Mouse (Mus musculus): ENCODE measurements at regions not wholly inside any gene's neighbourhood (a gene's known extent, or its start where the extent isn't known, plus 50 kb on each side); places are given as distances from the start of the nearest gene placed in this dataset.
A peak's percentile ranks its signal among the peaks of the same experiment; 100 is the strongest.

DNA sequence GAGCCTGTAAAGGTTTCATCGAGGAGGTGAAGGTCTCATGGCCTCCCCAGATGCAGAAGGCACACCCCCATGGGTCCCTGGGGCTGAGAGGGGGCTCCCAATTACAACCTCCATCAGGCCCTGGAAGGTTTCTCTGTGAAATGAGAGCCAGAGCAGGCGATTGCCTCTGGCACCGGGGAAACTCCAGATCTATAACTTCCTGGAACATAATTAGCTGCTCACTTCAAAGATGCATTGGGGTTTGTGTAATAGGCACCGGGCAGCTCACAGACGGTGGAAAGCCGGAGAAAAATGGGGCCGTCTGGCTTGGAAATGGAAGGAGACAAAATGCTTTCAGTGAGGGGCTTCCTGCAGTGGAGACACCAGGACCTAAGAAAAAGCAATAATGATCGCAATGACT, 151.2 kb upstream of the Mvb12b start:
- DNase-seq, result no peak

DNA sequence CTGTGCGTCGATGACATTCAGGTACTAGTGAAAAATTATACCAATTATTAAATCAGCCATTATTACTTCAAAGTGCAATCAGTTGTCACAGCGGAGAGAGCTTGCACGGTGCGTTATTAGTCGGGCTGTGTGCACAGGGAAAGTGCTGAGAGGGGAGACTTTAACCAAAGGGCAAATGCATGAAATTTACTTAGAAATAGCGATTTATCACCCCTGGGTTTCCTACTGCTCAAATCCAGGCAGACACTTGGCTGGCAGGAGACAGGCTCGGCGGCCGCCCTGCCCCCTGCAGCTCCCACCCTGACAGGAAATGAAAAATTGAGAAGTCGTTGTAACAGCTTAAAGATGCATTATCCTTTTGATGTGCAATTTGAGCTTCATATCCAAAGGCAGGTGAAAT, 145.5 kb upstream of the Mvb12b start:
- no peak for DNase-seq

DNA sequence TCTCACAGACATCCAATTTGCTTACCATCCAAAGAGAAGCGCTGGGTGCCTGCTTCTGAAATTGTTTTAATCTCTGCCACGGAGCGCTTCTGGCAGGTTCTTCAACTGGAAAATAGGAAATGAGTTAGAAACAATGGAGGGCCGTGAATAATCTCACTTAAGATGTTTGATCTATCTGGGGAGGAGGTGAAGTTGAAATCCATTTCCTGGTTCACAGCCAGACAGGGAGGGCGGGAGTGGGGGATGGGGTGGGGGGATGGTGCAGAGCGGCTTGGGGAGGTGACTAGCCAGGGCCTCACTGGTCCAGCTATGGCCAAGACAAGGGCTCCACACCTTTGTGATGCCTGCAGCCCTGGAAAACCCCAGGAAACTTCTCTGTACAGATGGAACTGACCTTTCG, 143.7 kb upstream of the Mvb12b start:
- no peak for DNase-seq

DNA sequence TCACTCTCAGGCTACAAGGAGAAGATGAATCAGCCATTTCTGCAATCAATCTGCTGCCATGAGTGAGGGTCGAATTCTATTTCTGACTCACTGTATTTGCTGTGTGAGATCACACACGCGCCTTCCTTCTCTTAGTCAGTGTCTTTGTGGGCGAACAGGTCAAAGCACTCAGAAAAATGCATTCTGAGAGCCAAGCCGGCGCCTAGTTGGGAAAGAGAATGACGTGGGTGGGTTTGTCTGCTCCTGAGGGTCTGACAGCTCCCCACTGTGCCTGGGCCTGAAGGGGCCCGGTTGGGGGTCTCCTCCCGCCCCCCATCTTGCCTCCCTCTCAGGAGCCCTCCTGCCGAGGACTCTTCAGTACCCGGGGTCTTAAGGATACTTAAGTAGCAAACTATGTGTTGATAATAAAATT, 143.3 kb upstream of the Mvb12b start:
- DNase-seq, result no peak

DNA sequence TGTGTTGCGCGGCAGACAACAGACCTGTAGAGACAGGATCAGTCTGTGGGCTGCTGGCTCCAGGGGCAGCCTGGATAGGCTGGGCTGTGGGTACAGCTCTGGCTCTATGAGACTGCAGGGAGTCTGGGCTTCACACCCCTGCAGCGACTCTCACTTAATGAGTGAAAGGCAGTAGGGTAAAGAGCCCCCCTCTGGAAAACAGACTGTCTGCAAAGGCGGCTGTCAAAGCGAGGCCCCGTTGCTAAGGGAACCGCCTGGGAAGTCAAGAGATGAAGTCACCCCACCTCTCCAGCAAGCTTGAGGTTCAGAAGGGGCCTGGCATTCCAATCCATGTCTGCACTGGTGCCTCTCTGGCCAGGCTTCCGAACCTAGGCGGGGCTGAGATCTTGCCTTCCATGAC, 139.7 kb upstream of the Mvb12b start:
- DNase-seq, result no peak

DNA sequence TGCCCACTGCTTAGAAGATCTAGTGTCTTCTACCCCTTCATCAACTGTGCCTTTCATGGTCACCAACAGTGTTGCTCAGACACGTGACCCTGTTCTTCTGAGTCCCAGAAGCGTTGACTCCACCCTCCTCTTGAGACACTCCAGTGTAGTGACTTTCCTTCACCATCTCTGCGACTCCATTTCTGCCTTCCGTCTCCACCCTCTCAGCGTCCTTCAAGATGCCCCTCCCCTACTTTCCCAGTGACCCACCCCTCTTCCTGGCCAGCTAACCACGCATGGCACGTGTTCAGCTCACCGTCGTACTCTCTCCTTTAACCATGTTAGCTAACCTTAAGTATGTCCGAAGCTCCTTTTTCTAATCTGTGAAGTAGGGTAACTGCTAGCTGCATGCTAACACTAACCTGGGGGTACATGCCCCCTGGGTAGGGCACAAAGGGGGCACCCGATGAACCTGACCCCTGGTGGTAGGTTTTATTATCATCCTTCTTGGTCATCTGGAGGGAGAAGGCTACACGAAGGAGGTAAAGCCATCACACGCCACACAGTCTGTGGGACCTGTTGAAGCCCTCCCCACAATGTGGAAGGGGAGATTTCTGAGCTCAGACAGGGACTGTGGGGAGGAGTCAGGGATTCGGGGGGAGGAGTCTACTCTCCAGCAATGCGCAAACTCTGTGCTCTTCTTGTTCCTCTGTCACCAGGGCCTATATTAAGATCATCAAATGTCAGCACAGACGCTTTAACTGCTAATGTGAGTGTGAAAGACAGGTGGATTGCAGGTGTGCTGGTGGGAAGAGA, 139.0 kb upstream of the Mvb12b start:
- no peak for DNase-seq

DNA sequence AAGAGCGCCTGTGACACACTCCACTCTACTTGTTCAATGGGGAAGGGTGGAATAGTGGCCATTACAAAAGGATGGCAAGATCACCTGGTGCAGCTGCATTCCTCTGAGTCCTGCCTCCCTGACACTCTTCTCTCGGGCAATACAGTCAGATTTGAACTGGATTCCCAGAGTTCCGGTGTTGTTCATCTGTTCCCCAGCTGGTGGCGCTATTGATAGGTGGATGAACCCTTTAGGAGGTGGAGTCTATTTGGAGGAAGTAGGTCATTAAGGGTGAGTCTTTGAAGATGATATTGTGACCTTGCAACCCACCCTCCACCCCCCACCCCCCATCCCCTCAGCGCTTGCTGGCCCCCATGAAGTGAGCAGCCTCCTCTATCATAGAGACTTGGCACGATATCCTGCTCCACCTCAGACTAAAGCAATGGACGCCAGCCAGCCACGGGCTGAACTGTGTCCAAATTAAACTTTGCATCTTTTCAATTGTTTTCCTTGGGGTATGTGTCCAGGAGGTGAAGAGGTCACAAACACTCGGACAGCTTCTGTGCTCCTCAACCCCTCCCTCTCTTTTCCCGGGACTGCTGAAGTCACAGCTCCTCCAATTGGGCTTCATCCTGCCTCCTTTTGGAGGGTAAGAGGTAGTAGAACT, 138.1 kb upstream of the Mvb12b start:
- DNase-seq, result peak; percentile 33 to 40

DNA sequence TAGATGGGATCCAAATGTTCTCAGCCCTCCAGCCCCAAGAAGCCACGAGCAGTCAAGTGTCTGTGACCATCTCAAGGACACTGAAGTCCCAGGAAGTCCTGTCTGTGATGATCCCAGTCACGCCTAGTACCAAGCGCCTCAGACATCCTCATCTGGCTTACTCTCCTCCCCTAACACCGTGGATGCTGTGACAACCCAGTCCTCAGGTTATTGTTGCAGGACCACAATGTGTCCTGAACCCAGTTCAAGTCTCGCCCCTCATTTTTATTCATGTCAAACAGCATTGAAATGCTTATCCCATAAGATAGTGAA, 129.4 kb upstream of the Mvb12b start:
- no peak for DNase-seq

DNA sequence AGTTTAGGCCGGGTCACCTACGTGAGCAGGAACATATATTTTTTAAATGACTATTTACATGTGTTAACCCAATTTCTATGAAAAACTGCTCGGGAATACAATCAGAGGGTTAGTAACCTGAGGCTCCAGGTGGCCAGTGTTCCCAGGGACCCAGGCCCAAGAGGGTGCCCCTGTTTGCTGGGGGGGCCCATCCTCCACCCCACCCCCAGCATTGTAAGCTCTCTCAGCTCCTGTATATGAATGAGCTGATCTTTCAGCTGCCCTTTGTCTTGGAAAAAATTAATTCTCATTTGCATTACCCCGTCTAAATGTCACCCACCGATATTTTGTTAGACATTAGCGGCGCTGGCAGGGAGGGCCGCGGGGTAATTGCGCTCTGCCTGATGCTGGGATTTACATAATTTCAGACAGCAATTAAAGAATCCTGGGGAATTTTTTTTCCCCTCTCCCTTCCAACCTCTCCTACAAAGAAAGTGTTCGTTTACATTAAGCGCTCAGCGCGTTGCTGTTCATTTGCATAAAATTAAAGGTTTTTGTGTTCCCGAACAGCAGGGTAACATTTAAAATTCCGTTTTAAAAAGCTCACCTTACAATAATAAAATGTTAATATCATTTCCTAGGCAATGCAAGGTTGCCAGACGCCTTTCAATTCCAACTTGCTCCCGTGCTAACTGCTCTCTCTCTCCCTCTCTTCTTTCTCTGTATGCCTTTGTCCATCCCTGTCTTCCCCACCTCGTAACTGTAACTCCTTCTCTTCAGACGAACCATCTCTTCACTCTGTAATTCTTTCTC, 128.8 kb upstream of the Mvb12b start:
- DNase-seq, result no peak

DNA sequence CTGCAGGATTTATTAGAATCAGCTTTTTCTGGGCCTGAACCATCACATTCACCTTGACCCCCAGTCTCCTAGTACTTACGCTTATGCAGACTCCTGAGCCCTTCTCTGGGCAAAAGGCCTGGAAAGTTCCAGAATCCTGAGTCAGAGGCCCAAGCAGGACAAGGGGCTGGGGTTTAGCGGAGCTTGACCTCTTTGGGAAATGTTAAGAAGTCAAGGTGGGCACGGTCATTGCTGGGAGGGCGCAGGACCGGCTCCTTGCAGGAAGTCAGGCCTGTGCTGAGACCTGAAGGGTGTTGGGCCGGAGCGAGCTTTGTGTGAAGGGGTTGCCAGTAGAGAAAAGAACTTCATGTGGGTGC, 127.9 kb upstream of the Mvb12b start:
- DNase-seq, result no peak

DNA sequence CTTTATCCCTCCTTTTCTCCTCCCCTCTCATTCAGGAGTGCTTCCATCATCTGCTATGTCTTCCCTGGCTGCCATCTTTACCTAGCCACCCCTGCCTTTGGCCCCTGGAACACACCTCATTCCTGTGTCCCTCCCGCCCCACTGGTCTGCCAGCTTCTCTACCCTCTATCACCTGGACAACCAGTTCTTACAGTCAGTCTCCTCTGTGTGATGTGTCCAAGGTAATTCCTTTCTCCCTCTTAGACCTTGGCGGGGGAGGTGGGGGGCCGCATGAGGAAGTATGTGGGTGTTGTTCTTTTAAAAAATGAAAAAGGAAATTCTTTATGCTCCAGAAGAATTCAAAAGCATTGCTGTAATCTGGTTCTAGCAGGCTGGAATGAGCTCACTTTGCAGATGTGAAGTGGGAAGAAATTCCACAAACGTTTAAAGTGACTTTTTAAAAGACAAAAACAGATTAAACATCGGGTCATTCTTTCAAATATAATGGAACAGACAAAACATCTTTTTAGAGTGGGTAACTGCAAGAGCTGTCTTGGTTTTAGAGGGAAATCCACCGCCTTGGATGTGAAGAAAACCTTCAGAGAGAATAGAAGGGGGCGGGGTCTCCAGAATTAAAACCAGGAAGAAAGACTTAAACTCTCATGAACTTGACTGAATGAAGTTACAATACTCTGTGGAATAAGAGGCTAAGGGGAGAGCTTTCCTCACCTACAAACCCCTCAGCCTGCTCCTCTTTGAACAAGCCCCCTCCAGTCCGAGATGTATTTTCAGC, 127.3 kb upstream of the Mvb12b start:
- no peak for DNase-seq

DNA sequence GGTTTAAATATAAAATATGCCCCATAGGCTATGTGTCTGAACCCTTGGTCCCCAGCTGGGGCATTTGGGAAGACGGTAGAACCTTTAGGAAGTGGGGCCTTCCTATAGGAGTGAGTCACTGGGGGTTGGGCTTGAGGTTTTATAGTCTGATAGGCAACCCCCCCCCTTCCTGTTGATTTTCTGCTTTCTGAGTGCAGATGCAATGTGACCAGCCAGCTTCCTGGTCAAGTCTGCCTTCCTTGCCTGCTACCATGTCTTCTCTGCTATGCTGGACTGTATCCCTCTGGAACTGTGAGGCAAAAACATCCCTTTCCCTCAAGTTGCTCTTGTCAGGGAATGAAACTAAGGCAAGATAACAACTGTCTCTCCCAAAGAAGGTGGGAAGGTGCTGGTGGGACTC, 122.4 kb upstream of the Mvb12b start:
- no peak for DNase-seq

DNA sequence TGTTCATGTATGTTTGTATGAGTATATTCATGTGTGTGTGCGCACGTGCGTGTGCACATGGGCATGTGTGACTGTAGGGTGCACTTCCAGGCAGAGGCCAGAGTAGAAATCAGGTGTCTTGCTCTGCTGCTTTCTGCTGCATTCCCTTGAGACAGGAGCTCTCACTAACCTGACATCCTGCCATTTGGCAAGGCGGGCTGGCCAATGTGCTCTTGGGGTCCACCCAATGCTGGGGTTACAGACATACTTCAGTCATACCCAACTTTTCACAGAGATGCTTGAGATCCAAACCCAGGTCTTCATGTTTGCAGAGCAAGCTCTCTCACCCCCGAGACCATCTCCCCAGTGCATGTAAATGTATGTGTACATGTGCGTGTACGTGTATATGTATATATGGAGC, 120.2 kb upstream of the Mvb12b start:
- no peak for DNase-seq

DNA sequence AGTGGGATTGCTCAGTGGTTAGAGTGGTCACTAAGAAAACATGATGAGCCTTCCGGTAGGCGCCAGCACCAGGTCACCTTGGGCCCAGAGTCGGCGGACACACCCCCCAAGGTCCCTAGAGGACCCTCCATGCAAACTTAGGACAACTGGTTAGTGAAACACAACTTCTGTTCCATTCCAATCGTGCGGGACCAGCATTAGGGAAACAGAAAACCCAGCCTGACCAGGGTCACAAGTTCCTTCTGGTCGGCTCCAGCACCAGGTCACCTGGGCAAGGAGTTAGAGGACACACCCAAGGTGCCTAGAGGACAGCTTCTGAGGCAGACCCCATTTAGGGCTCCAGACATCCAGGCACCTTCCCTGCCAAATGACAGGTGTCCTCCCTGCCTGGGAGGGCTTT, 109.4 kb upstream of the Mvb12b start:
- no peak for DNase-seq

DNA sequence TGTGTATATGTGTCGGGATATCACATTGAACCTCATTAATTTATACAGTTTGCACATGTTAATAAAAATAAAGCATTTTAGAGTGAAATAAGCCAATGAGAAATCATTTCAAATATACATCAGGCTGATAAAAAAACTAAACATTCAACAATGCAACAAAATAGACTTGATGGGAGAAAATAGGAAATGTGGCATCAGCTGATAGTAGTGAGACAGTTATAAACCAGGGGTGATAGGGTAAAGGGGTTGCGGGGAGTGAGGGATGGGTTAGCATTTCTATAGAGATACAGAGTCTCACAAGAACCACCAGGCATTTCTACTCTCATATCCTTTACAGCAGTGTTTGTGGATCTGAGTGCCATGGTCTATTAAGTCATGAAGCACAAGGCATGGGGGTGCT, 108.6 kb upstream of the Mvb12b start:
- DNase-seq, result no peak

DNA sequence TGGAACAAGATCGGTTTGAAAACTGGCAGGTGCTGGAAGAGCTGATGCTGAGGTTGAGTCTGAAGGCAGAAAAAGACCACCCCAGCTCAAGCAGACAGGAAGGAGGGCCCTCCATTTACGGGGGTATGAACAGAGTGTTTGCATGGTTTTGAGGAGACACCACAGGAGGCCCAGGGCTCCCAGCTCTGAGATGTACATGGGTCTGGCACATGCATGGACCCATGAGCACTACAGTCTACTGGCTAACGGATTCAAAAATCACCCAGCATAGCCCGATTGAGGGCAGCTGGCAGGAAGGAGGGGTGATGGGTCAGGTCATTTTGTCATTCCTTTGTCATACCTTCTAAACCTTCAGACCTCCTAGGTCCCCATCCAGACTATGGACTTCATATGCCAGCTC, 103.6 kb upstream of the Mvb12b start:
- no peak for DNase-seq

DNA sequence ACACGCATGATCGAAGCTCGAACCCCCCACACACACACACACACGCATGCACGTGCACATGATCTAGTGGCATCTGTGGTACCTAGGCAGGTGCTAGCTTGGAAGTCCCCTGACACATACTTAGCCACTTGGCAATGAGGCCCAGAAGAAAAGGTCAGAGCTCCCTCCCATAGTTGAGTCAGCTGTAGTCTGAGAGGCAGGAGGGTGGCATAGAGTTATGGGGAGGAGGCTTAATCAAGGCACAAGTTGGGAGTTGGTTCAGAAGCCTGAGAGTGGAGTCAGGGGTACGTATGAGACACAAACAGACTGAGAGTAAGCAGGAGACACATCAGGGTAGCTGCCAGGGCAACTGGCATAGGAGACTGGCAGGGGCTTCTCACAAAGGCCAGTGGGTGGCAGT, 103.0 kb upstream of the Mvb12b start:
- no peak for DNase-seq

DNA sequence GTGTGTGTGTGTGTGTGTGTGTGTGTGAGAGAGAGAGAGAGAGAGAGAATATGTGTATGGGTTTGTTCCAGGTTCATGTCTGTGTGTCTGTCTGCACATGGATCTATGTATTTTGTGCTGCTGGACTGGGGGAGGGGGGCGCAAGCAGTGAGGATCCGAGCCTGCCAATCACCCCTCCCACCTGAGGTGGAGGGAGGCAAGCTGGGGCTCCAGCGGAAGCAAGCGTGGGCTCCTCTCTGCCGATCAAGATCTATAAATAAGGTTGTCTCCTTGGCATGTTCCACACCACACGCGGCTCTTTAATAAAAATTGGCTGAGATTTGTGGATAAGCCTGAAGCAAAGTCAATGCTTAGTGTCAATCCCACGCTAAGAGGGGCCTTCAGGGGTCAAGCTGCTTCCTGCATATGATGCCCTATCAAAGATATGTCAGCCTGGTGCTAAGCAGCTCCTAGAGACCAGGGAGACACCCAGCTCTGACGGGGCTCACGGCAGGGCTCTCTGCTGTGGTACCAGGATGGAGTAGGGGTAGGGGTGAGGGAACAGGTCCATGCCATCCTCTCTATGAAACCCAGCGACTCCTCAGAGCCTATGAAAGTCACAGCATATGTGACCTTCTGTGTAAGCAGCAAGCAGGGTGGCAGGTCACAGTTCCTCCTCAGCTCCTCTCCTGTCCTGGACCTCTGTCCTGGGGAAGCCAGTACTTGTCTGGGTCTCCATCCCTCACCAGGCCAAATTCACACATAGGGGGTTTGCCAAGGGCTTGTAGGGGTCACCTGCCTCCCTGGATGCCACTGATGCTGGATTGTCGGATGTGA, 102.0 kb upstream of the Mvb12b start:
- no peak for DNase-seq

DNA sequence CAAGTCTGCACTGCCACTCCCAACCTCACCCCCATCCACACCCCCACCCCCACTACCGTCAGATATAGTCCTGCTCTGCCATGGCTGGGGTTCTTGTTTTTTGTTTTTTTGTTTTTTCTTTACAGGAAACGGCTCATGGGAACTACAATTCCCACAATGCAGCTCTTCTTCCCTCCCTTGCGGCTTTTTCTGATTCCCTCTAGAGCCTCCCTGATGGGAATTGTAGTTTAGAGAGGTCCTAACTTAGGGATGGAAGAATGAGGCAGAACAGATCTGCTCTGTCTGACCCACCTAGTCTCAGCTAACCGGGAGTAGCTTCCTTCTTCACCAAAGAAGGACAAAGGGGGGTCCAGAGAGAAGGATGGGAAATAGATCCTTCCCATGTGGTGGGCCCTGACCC, 98.7 kb upstream of the Mvb12b start:
- DNase-seq, result no peak

DNA sequence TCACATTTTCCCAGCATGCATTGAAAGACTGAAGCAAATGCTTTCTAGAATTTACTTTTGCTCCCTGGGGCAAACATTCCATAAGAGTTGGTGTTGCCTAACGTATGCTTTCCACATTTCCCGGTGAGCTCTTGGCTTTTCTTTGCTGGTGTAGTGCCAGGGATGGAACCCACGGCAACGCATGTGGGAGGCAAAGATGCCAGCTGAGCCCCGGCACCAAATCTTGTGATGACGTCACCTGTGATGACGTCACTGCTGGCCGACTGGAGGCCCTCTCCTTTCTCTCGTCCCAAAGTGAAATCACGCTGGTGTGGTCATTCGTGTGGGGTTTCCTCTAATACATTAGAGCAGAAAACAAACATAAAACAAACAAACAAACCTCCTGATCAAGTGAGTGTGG, 97.6 kb upstream of the Mvb12b start:
- no peak for DNase-seq

DNA sequence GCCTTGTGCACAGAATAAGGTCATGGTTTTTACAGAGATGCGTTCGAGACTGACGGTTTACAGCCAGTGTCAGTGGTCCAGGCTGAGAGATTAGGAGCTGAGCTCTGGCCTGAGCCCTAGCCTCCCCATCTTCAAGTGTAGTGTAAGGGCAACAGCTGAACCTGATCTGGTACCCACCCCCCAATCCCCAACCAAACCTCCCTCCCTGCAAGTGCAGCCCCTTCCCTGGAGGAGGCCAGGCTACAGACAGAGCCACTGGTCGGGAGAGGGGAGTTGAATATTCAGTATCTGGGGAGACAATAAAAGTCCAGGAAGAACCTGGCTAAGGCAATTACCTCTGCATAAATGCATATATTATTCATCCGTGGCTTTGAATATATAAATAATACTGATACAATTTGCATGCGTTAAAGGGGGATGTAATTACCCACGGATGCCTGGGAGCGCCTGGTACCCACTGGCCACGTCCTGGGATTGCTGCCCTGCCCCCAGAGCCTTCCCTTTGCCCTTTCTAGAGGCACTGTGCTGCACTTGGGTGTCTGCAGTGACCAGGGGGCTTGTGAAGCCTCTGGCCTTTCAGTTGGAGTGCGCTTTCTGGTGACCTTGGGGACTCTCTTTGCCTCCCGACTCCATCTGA, 95.5 kb upstream of the Mvb12b start:
- DNase-seq, result no peak

DNA sequence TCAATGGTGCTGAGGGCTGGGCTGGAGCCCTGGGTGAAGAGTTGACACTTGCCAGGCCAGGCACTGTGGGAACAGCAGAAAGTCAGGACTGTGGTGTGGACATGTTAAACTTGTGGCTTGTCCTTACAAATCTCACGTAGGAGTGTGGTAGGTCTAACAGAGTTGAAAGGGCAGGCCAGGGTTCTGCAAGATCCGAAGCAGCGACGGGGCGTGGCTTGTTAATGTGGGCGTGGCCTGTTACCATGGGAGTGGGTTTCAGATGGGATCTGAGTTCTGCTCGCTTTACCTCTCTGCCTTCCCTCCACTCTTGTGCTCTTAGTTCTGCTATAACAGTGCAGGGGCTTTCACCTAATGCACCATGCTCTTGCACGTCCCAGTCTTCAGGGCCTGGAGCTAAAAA, 94.2 kb upstream of the Mvb12b start:
- no peak for DNase-seq

All from B cell, adult 2 months (primary cell).